Mouse (Mus musculus) brown adipose tissue, adult 24 weeks (tissue): ENCODE measurements around the gene Gp2. TPM values are rescaled to one million over a fixed set of nuclear protein-coding genes. Genes with fewer than 3 reads are reported as not detected.
A peak's percentile ranks its signal among the peaks of the same experiment; 100 is the strongest.

ENCODE experiments used
- H3K27ac ChIP-seq: fragments of 200-500 bp; replicated peaks from 2 replicates; pipeline ENCODE4 v1.5.1; 2012; ENCODE audit warnings: low read depth, mild to moderate bottlenecking, low read length
- H3K4me1 ChIP-seq: fragments of 200-500 bp; 2 replicates; pipeline ENCODE4 v1.6.1; 2012; ENCODE audit warnings: low read length, mixed read lengths; ENCODE audit not compliant: control insufficient read depth, insufficient read depth, insufficient read length
- H3K4me3 ChIP-seq: fragments of 200-500 bp; 2 replicates; pipeline ENCODE4 v1.5.1; 2012; ENCODE audit warnings: low read depth, mild to moderate bottlenecking, low read length, moderate library complexity; ENCODE audit not compliant: insufficient read depth
- polyA plus RNA-seq: library from polyadenylated mRNA; stranded (reverse); fragments of >200 nt; gene quantifications from 2 replicates; pipeline ENCODE4 v1.2.4, GENCODE M21; 2012; ENCODE audit not compliant: missing spikeins, insufficient read depth, insufficient read length

The Gp2 gene
- polyA plus RNA-seq, result not detected in 2 replicates

DNA sequence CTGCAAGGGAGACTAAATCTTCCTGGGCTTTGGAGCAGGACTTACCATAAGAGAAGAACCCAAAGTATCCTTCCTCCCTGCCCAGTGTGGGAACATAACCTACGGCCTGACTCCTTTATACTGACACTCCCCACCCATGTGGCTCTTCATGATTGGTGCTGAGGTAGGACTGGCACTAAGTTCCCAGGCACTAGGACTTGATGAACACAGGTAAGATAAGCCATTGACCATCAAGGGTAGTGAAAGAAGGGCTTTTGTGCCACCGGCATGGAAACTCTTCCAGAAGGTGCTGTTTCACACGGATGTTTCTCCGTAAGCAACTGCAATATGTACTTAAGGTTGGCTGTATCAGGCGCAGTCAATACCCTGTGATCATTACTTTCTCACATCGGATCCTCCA lies at the start of gene Gp2:
Gp2 (minus strand) TSS at position 101 of the 400 bp plus-strand sequence.
- Histone ChIP-seq H3K4me1 (no peaks in the 10 kb centered on the region), H3K4me3 (no peak within 1 kb of the TSS), H3K27ac (no peak within 1 kb of the TSS)

DNA sequence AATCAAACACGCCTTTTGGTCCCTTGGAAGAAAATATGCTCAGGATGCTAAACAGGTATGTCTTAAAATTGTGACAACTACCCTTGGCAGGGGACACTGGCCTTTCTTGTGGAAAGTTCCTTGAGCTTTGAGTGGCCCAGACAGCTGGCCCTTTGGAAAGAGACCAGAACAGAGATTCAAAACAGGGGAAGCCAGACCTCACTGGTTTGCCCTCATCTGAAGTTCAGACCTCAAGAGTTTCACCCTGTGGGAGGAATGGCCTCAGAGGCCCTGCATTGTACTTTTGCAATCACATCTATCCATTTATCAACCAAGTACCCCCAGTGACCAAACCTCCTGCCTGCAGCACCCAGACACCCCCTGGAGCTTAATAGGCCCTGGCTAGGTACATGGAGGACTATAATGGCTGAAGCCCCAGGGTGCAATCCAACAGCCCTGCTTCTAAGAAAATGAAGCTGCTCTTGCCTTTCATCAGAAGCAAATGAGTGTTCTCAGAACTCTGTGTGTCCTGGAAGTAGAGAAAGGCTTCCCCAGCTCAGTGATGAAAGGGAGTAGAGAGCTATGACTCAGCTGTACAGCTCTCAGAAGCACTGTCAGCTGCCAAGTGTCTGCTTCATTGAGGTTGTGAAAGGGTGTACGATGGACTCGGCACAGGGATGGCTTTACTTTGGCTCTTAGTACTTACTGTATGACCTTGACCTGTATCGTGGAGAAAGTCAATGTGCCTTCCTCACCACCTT lies 31.1 kb upstream of the Gp2 start:
- H3K27ac ChIP-seq, result peak overlapping the region; percentile 44; the same call in 1 of the 2 replicates

GRCm38 (mm10) chr7:119486683-119487082 lies 27.6 kb upstream of the Gp2 start:
- Histone ChIP-seq H3K4me1 (no peaks in the 10 kb centered on the region), H3K27ac (no peak overlapping the region), H3K4me3 (no peak overlapping the region)

More for the DNA sequence above, 31.1 kb upstream of the Gp2 start:
- H3K4me3 ChIP-seq, result no peak overlapping the region
- no peaks in the 10 kb centered on the region for H3K4me1 ChIP-seq

DNA sequence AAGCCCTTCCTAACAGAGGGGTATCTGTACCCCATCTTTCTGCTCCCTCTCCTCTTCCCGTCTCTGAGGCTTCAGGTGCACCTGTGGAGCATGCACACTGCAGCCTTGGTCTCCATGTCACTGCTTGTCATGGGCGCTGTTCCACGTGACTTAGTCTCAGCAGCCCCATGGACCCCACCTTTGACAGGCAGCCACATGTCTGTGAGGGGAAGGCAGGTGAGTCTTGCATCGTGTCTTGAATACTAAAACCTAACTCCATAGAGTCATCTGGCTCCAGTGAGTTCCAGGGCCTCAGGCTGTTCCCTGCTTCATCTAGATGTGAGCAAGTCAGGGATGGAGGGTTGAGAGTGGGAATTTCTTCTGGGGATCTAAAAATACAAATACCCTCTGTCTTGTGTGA lies 25.1 kb upstream of the Gp2 start:
- Histone ChIP-seq H3K4me1 (no peaks in the 10 kb centered on the region), H3K4me3 (no peak overlapping the region), H3K27ac (no peak overlapping the region)

DNA sequence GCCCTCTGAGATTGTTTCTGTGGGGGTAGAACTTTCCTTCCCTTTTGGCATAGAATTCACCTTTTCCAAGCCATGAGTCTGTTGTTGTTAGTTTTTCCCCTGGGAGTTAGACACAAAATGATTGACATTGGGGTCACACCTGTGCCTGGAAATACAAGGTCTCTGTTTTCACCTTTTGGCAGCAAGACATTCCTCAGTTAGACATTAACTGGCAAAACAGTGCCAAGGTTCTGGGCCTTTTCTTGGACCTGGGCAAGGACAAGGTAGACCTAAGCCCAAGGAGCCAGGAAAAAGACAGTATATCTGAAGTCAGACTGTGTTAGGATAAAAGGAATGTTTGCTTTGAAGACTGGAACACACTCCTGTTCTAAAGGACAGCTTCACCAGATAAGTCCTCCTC lies 20.2 kb upstream of the Gp2 start, which contains the start of gene Umod:
Umod (minus strand) TSS at position 27 of the 400 bp plus-strand sequence.
- Histone ChIP-seq H3K27ac (no peak within 1 kb of the TSS), H3K4me3 (no peak within 1 kb of the TSS)

DNA sequence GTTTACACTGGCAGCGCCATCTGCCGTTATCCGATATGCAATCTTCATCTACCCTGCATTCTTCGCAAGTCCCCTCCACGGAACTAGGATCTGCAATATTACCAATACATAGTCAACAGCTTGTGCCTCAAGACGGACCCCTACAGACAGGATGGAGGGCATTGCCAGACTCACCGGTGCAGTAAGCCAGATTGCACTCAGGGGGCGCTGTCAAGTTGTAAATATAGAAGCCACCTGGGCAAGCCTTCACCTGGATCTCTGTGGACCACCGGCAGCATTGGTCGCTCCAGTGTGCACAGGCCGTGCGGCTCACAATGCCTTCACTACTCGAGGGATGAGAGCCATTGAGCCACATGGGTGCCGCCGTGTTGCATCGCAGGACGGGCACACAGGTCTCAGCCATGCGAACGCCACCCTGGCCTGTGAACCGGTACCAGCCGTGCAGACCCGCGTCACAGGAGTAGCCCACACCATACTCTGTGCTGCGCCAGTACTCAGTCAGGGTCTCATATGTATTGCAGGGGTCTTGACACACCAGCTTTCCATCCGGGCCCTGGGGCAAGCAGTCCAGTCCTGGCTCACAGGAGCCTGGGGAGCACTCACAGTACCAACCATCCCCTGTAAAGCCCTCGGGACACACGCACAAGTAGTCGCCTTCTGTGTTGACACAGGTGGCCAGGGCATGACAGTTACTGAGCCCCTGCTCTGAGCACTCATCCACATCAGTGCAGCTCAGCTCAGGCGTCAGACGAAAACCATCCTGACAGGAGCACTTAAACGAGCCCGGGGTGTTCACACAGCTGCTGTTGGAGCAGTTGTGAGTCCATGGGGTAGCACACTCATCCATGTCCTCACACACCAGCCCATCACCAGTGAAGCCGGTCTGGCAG lies 17.7 kb upstream of the Gp2 start:
- H3K27ac ChIP-seq, result no peak overlapping the region

More for the DNA sequence above, 20.2 kb upstream of the Gp2 start, which contains the start of gene Umod:
- H3K4me1 ChIP-seq, result no peaks in the 10 kb centered on the region

DNA sequence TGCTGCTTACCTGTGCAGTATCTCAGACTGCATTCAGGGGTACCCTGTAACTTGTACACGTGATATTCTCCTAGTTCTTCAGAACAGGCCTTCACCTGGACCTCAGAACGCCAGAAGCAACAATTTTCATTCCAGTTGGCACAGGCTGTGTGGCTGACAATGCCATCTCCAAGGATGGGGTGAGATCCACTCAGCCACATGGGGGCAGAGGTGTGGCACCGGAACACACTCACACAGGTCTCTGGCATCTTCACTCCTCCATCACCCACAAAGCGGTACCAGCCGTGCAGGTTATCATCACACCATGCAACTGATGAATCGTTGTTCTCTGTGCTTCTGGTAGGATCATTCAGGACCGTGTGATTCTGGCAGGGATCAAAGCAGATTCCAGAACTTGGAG lies 4.9 kb downstream of the Gp2 start:
- Histone ChIP-seq H3K27ac (no peak overlapping the region), H3K4me3 (no peak overlapping the region), H3K4me1 (no peaks in the 10 kb centered on the region)

More for the DNA sequence above, 17.7 kb upstream of the Gp2 start:
- H3K4me3 ChIP-seq, result no peak overlapping the region
- H3K4me1 ChIP-seq, result no peaks in the 10 kb centered on the region

GRCm38 (mm10) chr7:119443849-119444248 lies 15.2 kb downstream of the Gp2 start:
- Histone ChIP-seq H3K4me3 (no peak overlapping the region), H3K27ac (no peak overlapping the region), H3K4me1 (no peaks in the 10 kb centered on the region)

DNA sequence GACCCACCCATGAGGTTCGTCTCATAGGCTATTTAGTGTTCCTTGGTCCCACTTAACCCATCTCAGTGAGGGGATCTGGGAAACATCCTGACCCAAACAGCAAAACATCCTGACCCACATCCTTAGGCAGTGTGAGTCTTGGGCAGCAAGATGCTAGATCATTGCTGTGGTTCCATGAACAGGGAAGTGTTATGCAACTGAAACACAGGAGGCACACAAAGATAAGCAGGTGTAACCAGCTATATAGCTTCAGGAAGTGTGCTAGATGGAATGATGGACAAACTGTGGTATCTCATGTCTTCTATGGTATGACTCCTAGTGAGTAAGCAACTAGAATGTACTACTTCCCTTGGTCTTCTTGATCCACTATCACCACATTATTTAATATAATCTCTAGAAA lies 17.1 kb downstream of the Gp2 start:
- H3K4me3 ChIP-seq, result no peak overlapping the region
- no peaks in the 10 kb centered on the region for H3K4me1 ChIP-seq
- H3K27ac ChIP-seq, result no peak overlapping the region

DNA sequence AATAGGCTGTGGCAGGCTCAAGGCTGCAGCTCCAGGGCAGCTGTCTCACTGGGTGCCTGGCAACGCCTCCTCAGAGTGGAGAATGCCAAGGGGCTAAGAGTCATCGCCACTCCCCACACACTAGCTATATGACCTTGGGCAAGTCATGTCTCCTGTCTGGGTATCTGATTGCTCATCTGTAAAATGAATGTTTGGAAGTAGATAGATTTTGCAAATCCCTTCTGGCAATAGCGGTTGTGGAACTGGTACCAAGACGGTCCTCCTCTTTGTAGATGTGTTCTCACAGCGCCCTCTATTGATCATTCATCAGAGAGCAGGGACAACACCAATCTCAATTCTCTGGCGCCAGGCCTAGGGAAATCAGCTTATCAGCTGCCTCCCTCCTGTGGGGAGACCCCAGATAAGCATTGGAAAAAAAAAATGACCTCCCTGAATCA lies 31.9 kb downstream of the Gp2 start:
- Histone ChIP-seq H3K27ac (no peak overlapping the region), H3K4me3 (no peak overlapping the region), H3K4me1 (no peaks in the 10 kb centered on the region)

DNA sequence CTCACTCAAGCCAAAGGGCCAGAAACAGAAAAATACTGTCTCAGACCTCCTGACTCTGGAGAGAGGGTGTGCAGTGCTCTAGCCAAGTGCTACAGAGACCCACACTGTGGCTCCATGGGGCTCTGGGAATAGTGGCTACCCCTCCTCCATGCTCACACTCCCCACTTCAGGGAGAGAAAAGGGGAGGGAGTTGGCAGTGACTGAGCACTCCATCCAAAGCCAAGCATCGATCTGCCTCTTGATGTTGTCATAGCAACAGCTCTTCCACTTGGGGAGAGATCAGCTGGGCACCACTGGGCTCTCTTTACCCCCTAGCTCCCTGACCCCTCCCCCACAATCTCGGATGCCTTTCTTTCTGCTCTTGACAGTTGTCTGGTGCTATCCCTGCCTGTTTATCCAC lies 38.4 kb downstream of the Gp2 start:
- no peak overlapping the region for H3K4me3 ChIP-seq
- H3K4me1 ChIP-seq, result no peaks in the 10 kb centered on the region
- H3K27ac ChIP-seq, result no peak overlapping the region

GRCm38 (mm10) chr7:119418523-119418922 lies 40.6 kb downstream of the Gp2 start:
- Histone ChIP-seq H3K27ac (no peak overlapping the region), H3K4me1 (no peaks in the 10 kb centered on the region)

GRCm38 (mm10) chr7:119394050-119394732 lies 64.9 kb downstream of the Gp2 start:
- no peak overlapping the region for H3K4me3 ChIP-seq
- H3K4me1 ChIP-seq, result no peaks in the 10 kb centered on the region
- H3K27ac ChIP-seq, result no peak overlapping the region

More at GRCm38 (mm10) chr7:119418523-119418922, 40.6 kb downstream of the Gp2 start:
- no peak overlapping the region for H3K4me3 ChIP-seq
